Mouse (Mus musculus): ENCODE measurements around the gene Numb. TPM values are rescaled to one million over a fixed set of nuclear protein-coding genes. Genes with fewer than 3 reads are reported as not detected.

The Numb gene
- total and polyA plus RNA-seq, 3 experiments = 34.4 to 65.8 (median 58.1) TPM

- no peaks in the 10 kb centered on the region for H3K9me3 ChIP-seq (replicated peaks)
- H3K4me3 ChIP-seq (ENCODE audit: low read depth, low read length) = no peak overlapping the region
- H3K27me3 ChIP-seq (ENCODE audit: insufficient read depth, low read length) = no peaks in the 10 kb centered on the region
- no peak for DNase-seq (ENCODE audit: low spot score)
- TF ChIP-seq CTCF (IDR thresholded peaks at IDR 0.05; ENCODE audit: low read depth, low read length) (no peak), GATA1 (IDR thresholded peaks at IDR 0.05; ENCODE audit: borderline replicate concordance, low read length) (no peak), GATA2 (IDR thresholded peaks at IDR 0.05; ENCODE audit: borderline replicate concordance, low read depth, low read length) (no peak)
- peaks cover 3% of the 10 kb centered on the region; the same call in 1 of the 2 replicates for H3K4me1 ChIP-seq (ENCODE audit: insufficient read depth, low read depth, low read length)
- H3K36me3 ChIP-seq (replicated peaks) = peaks cover 30% of the 10 kb centered on the region
- ATAC-seq (ENCODE audit: extremely low read depth, insufficient number of reproducible peaks, low FRiP score, poor library complexity, severe bottlenecking) = no peak
These were observed 67.5 kb downstream of the Numb start for GRCm38 (mm10) chr12:83854281-83854680.

- Histone ChIP-seq H3K36me3 (replicated peaks) (peaks cover 31% of the 10 kb centered on the region), H3K4me3 (ENCODE audit: low read depth, low read length) (no peak overlapping the region), H3K4me1 (ENCODE audit: insufficient read depth, low read depth, low read length) (peaks cover 4% of the 10 kb centered on the region; the same call in 1 of the 2 replicates), H3K9me3 (replicated peaks) (no peaks in the 10 kb centered on the region), H3K27me3 (ENCODE audit: insufficient read depth, low read length) (no peaks in the 10 kb centered on the region)
- ATAC-seq (ENCODE audit: extremely low read depth, insufficient number of reproducible peaks, low FRiP score, poor library complexity, severe bottlenecking) (no peak), DNase-seq (ENCODE audit: low spot score) (no peak)
- no peak for TF ChIP-seq GATA1 (IDR thresholded peaks at IDR 0.05; ENCODE audit: borderline replicate concordance, low read length)
- no peak for TF ChIP-seq POLR2AphosphoS5 (IDR thresholded peaks at IDR 0.05; ENCODE audit: insufficient replicate concordance, low read depth, low read length)
- no peak for TF ChIP-seq GATA2 (IDR thresholded peaks at IDR 0.05; ENCODE audit: borderline replicate concordance, low read depth, low read length)
- no peak for TF ChIP-seq TAL1 (conservative IDR thresholded peaks at IDR 0.05; ENCODE audit: low read depth, low read length)
- TF ChIP-seq CTCF (IDR thresholded peaks at IDR 0.05; ENCODE audit: low read depth, low read length) = no peak
These were observed 69.1 kb downstream of the Numb start for GRCm38 (mm10) chr12:83852512-83853213.

DNA sequence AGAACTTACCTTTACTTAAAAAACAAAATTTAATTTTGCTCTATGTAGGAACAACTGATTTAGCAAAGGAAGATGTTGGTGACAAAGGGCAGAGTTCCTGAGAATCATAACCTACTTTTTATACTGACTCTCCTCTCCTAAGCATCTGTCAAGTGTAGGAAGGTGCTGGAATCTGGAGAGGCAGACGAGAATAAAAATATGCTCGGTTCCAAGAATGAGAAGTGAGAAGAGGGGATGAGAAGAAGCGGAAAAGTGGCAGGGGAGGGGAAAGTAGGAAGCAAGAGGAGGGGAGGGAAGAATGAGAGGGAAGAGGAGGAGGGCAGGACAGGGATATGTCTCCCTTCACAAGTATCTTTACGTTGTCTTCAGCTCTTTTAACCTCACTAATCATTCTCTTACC lies 71.4 kb downstream of the Numb start:
- DNase-seq (ENCODE audit: low spot score) = no peak
- no peak for ATAC-seq (ENCODE audit: extremely low read depth, insufficient number of reproducible peaks, low FRiP score, poor library complexity, severe bottlenecking)
- H3K4me1 ChIP-seq (ENCODE audit: insufficient read depth, low read depth, low read length) = peaks cover 4% of the 10 kb centered on the region; the same call in 1 of the 2 replicates
- TF ChIP-seq CTCF (IDR thresholded peaks at IDR 0.05; ENCODE audit: low read depth, low read length) (no peak), POLR2AphosphoS5 (IDR thresholded peaks at IDR 0.05; ENCODE audit: insufficient replicate concordance, low read depth, low read length) (no peak)
- H3K4me3 ChIP-seq (ENCODE audit: low read depth, low read length) = no peak overlapping the region
- peaks cover 24% of the 10 kb centered on the region for H3K36me3 ChIP-seq (replicated peaks)
- H3K27me3 ChIP-seq (ENCODE audit: insufficient read depth, low read length) = no peaks in the 10 kb centered on the region
- H3K9me3 ChIP-seq (replicated peaks) = no peaks in the 10 kb centered on the region

DNA sequence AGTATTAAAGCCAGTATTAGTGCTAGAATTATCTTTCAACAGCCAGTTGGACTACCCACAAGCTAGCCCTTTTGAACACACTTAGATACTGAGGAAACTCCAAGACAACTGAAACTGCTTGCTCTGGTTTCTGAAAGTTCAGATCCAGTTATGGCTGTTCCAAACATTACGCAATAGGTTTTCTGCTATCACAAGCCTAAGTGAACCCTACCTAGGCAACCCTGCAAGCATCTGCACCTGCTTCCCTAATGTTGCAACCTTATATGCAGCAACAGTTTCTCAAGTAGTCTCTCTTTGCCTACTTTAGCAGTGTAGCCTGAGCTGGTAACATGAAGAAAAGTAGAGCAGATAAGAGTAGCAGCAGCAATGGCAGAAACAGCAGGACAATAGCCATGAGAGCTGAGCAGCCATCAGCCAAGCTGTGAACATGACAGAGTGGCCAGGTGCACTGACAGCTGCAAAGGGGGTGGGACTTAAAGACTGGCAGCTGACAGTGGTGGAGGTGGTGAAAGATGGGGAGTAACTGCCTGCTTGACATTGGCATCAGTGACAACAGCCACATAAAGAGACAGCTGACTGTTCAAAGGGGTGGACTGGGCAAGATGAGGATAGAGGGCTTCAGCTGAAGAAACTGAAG lies 73.0 kb downstream of the Numb start:
- H3K4me3 ChIP-seq (ENCODE audit: low read depth, low read length) = no peak overlapping the region
- H3K4me1 ChIP-seq (ENCODE audit: insufficient read depth, low read depth, low read length) = peaks cover 3% of the 10 kb centered on the region; the same call in 1 of the 2 replicates
- H3K27me3 ChIP-seq (ENCODE audit: insufficient read depth, low read length) = no peaks in the 10 kb centered on the region
- ATAC-seq (ENCODE audit: extremely low read depth, insufficient number of reproducible peaks, low FRiP score, poor library complexity, severe bottlenecking) = no peak
- no peak for DNase-seq (ENCODE audit: low spot score)
- peaks cover 22% of the 10 kb centered on the region for H3K36me3 ChIP-seq (replicated peaks)
- no peak for TF ChIP-seq GATA2 (IDR thresholded peaks at IDR 0.05; ENCODE audit: borderline replicate concordance, low read depth, low read length)
- TF ChIP-seq CTCF (IDR thresholded peaks at IDR 0.05; ENCODE audit: low read depth, low read length) = no peak
- TF ChIP-seq GATA1 (IDR thresholded peaks at IDR 0.05; ENCODE audit: borderline replicate concordance, low read length) = no peak
- no peak for TF ChIP-seq POLR2AphosphoS5 (IDR thresholded peaks at IDR 0.05; ENCODE audit: insufficient replicate concordance, low read depth, low read length)
- TF ChIP-seq TAL1 (conservative IDR thresholded peaks at IDR 0.05; ENCODE audit: low read depth, low read length) = no peak
- no peaks in the 10 kb centered on the region for H3K9me3 ChIP-seq (replicated peaks)

GRCm38 (mm10) chr12:83847877-83848276 lies 73.9 kb downstream of the Numb start:
- no peak for DNase-seq (ENCODE audit: low spot score)
- Histone ChIP-seq H3K4me3 (ENCODE audit: low read depth, low read length) (no peak overlapping the region), H3K4me1 (ENCODE audit: insufficient read depth, low read depth, low read length) (peaks cover 3% of the 10 kb centered on the region; the same call in 1 of the 2 replicates), H3K27me3 (ENCODE audit: insufficient read depth, low read length) (no peaks in the 10 kb centered on the region), H3K36me3 (replicated peaks) (peaks cover 22% of the 10 kb centered on the region), H3K9me3 (replicated peaks) (no peaks in the 10 kb centered on the region)
- ATAC-seq (ENCODE audit: extremely low read depth, insufficient number of reproducible peaks, low FRiP score, poor library complexity, severe bottlenecking) = no peak
- TF ChIP-seq TAL1 (conservative IDR thresholded peaks at IDR 0.05; ENCODE audit: low read depth, low read length) = no peak

- ATAC-seq (ENCODE audit: extremely low read depth, insufficient number of reproducible peaks, low FRiP score, poor library complexity, severe bottlenecking) (no peak), DNase-seq (ENCODE audit: low spot score) (no peak)
- peaks cover 30% of the 10 kb centered on the region for H3K36me3 ChIP-seq (replicated peaks)
These were observed 78.9 kb downstream of the Numb start for GRCm38 (mm10) chr12:83842678-83843440.

More at GRCm38 (mm10) chr12:83842678-83843440, 78.9 kb downstream of the Numb start:
- peaks cover 9% of the 10 kb centered on the region; the same call in 1 of the 2 replicates for H3K4me1 ChIP-seq (ENCODE audit: insufficient read depth, low read depth, low read length)
- H3K9me3 ChIP-seq (replicated peaks) = no peaks in the 10 kb centered on the region
- no peak overlapping the region for H3K4me3 ChIP-seq (ENCODE audit: low read depth, low read length)
- no peak for TF ChIP-seq POLR2AphosphoS5 (IDR thresholded peaks at IDR 0.05; ENCODE audit: insufficient replicate concordance, low read depth, low read length)
- TF ChIP-seq GATA1 (IDR thresholded peaks at IDR 0.05; ENCODE audit: borderline replicate concordance, low read length) = no peak
- TF ChIP-seq TAL1 (conservative IDR thresholded peaks at IDR 0.05; ENCODE audit: low read depth, low read length) = no peak
- TF ChIP-seq GATA2 (IDR thresholded peaks at IDR 0.05; ENCODE audit: borderline replicate concordance, low read depth, low read length) = no peak
- no peak for TF ChIP-seq CTCF (IDR thresholded peaks at IDR 0.05; ENCODE audit: low read depth, low read length)
- no peaks in the 10 kb centered on the region for H3K27me3 ChIP-seq (ENCODE audit: insufficient read depth, low read length)
